In the genomic region with DNA sequence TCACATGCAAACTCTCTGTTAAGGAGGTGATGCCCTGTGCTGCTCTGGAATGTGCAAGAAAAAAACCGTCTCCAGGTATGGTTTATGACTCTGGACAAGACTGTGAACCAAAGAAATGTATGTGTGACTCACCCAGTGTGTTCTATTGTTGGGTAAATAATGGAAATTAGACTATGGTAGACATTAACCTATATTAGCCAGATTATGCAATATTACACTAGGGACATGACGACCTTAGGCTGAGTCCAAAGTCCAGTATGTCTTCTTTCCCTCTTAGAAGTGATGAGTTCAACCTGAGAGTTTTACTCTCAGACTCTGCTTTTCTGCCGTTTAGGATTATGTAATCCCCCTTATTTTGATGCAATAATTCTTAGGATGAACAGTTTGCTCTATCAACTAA, we compare ENCODE assay signal across 19 mouse cellular contexts.
"Had no signal": no experiment of that assay in that cellular context is flagged by ENCODE, and none has a peak within 500 bp of the region (broad histone marks: within the 10 kb centered on the region; RNA-seq: fewer than 3 reads in every experiment).

No protein-coding gene starts in this region.

- DNase-seq: lung, adult 18-20 months; lung, embryonic 14.5 days; lung, postnatal 10 days; lung, postnatal 4 days; midbrain, embryonic 14.5 days; retina, postnatal 1 day; right cerebral cortex, adult 18-20 months; right cerebral cortex, postnatal 25 days; right cerebral cortex, postnatal 4 days; spleen, adult 18-20 months; thymus, adult 18-20 months; thymus, postnatal 14 days; thymus, postnatal 4 days had no signal

- H3K9me3 ChIP-seq: neural tube, embryonic 15.5 days had no signal

- ATAC-seq: midbrain, embryonic 16.5 days had no signal

- H3K9ac ChIP-seq: lung, embryonic 14.5 days; midbrain, embryonic 12.5 days; neural tube, embryonic 13.5 days; neural tube, embryonic 15.5 days had no signal

- H3K4me2 ChIP-seq: lung, embryonic 14.5 days; midbrain, embryonic 12.5 days; neural tube, embryonic 13.5 days; neural tube, embryonic 15.5 days had no signal

- H3K27ac ChIP-seq: midbrain, embryonic 10.5 days; midbrain, embryonic 12.5 days; neural tube, embryonic 13.5 days; neural tube, embryonic 15.5 days had no signal

- H3K4me1 ChIP-seq: midbrain, embryonic 10.5 days; midbrain, embryonic 12.5 days; neural tube, embryonic 13.5 days; neural tube, embryonic 15.5 days had no signal

- H3K36me3 ChIP-seq: midbrain, embryonic 10.5 days; midbrain, embryonic 12.5 days; neural tube, embryonic 13.5 days; neural tube, embryonic 15.5 days had no signal

- H3K4me3 ChIP-seq: midbrain, embryonic 10.5 days; midbrain, embryonic 12.5 days; myocyte; neural tube, embryonic 13.5 days; neural tube, embryonic 15.5 days had no signal

- H3K27me3 ChIP-seq: midbrain, embryonic 12.5 days; neural tube, embryonic 13.5 days; neural tube, embryonic 15.5 days had no signal
